In genomic region chr16:11909035-11909591, GRCm38 (mm10) we compare ENCODE assay signal across 8 mouse cellular contexts. TPM values are rescaled to one million over a fixed set of nuclear protein-coding genes. Genes with fewer than 3 reads are reported as not detected.
DNase-seq lines count a peak whose midpoint lies in the region; ATAC-seq and TF ChIP-seq lines count a peak whose summit lies in the region.

TSS of gene Cpped1 (minus strand) at chr16:11909445.

- H3K4me3 ChIP-seq in heart, embryonic 14.5 days (ENCODE audit: control insufficient read depth in 1 of 2, insufficient read depth in 1 of 2, low read depth in 1 of 2, low read length in 2 of 2), result peak within 1 kb of the TSS; percentile 61 to 66
- peak within 1 kb of the TSS; percentile 72 to 92 for H3K4me3 ChIP-seq in liver, embryonic 14.5 days (ENCODE audit: insufficient read depth in 1 of 2, low read depth in 2 of 2, low read length in 2 of 2)
- H3K4me3 ChIP-seq in neural tube, embryonic 11.5 days (ENCODE audit: low read depth, low read length), result peak within 1 kb of the TSS; percentile 56
- peak within 1 kb of the TSS; percentile 63 for H3K4me3 ChIP-seq in stomach, postnatal 0 days (ENCODE audit: low read depth, low read length)

- DNase-seq in c-Kit-negative CD71-positive TER-119-positive erythroid progenitor cells, embryonic 14.5 days (ENCODE audit: low read depth, low spot score), result peak; percentile 70
- peak; percentile 66 for DNase-seq in fibroblast of lung, adult 2 months (ENCODE audit: low read depth)
- peak; percentile 90 to 97 for DNase-seq in kidney, postnatal 25 days
- peak; percentile 70 to 78 (median 73) for DNase-seq in liver, embryonic 14.5 days (ENCODE audit: low read depth in 3 of 3, low spot score in 3 of 3)
- peak; percentile 89 for DNase-seq in neural tube, embryonic 11.5 days (ENCODE audit: low spot score)
- peak; percentile 93 for DNase-seq in stomach, postnatal 0 days (ENCODE audit: low spot score)

- 0% methylated on average over 32 of the region's 32 CpGs for WGBS in heart, embryonic 14.5 days
- under 1% methylated on average over 32 of the region's 32 CpGs for WGBS in liver, embryonic 14.5 days (ENCODE audit: insufficient replicate concordance)
- under 1% methylated on average over 31 of the region's 32 CpGs for WGBS in neural tube, embryonic 11.5 days
- WGBS in stomach, postnatal 0 days, result under 1% methylated on average over 32 of the region's 32 CpGs

- 0 out of 2 replicates have a peak, but pooled peaks cover 5% of the 10 kb centered on the region for H3K36me3 ChIP-seq in heart, embryonic 14.5 days (ENCODE audit: control insufficient read depth, insufficient read depth, low read length)
- H3K36me3 ChIP-seq in liver, embryonic 14.5 days (replicated peaks; ENCODE audit: control insufficient read depth, insufficient read depth, low read depth), result no peaks in the 10 kb centered on the region
- no peaks in the 10 kb centered on the region for H3K36me3 ChIP-seq in neural tube, embryonic 11.5 days (ENCODE audit: control insufficient read depth, insufficient read depth, low read length)
- no peaks in the 10 kb centered on the region; the same call in 1 of the 2 replicates for H3K36me3 ChIP-seq in stomach, postnatal 0 days (ENCODE audit: control insufficient read depth, insufficient read depth, low read length)

- TF ChIP-seq EP300 in liver, embryonic 14.5 days (IDR thresholded peaks at IDR 0.05; ENCODE audit: low read depth), result no peak
- no peak for TF ChIP-seq EP300 in stomach, postnatal 0 days (optimal IDR thresholded peaks at IDR 0.05)

- peaks cover 7 to 8% of the 10 kb centered on the region in 2 experiments for H3K4me1 ChIP-seq in heart, embryonic 14.5 days (ENCODE audit: control insufficient read depth in 2 of 2, insufficient read depth in 2 of 2, low read length in 2 of 2)
- peaks cover 0 to 12% of the 10 kb centered on the region in 2 experiments; a peak in 3 of 4 replicates for H3K4me1 ChIP-seq in liver, embryonic 14.5 days (replicated peaks; ENCODE audit: control insufficient read depth in 2 of 2, insufficient read depth in 2 of 2, low read length in 1 of 2)
- H3K4me1 ChIP-seq in neural tube, embryonic 11.5 days (ENCODE audit: control insufficient read depth, insufficient read depth, low read length), result peaks cover 4% of the 10 kb centered on the region; the same call in 1 of the 2 replicates
- H3K4me1 ChIP-seq in stomach, postnatal 0 days (replicated peaks; ENCODE audit: control insufficient read depth, insufficient read depth), result no peaks in the 10 kb centered on the region

- H3K27me3 ChIP-seq in heart, embryonic 14.5 days (ENCODE audit: control insufficient read depth, insufficient read depth, low read length), result no peaks in the 10 kb centered on the region
- no peaks in the 10 kb centered on the region for H3K27me3 ChIP-seq in liver, embryonic 14.5 days (ENCODE audit: control insufficient read depth, insufficient read depth, low read length)
- no peaks in the 10 kb centered on the region for H3K27me3 ChIP-seq in neural tube, embryonic 11.5 days (ENCODE audit: control insufficient read depth, insufficient read depth, low read length)
- H3K27me3 ChIP-seq in stomach, postnatal 0 days (ENCODE audit: control insufficient read depth, insufficient read depth, low read length), result no peaks in the 10 kb centered on the region

- H3K27ac ChIP-seq in heart, embryonic 14.5 days (replicated peaks in 1 of 2; ENCODE audit: control insufficient read depth in 1 of 2, insufficient read depth in 1 of 2, low read depth in 2 of 2, low read length in 2 of 2), result peak within 1 kb of the TSS; percentile 91 to 92
- peak within 1 kb of the TSS; percentile 55 for H3K27ac ChIP-seq in liver, embryonic 14.5 days
- 0 out of 2 replicates have a peak within 1 kb of the TSS, but pooled peaks have one; percentile 35 for H3K27ac ChIP-seq in neural tube, embryonic 11.5 days (ENCODE audit: low read depth, low read length)
- H3K27ac ChIP-seq in stomach, postnatal 0 days (replicated peaks), result peak within 1 kb of the TSS; percentile 93

- ATAC-seq in CD4-positive, CD25-positive, alpha-beta regulatory T cell, adult 4 months, result peak; percentile 95
- ATAC-seq in heart, embryonic 14.5 days (ENCODE audit: insufficient number of reproducible peaks, insufficient read depth, low FRiP score, low read depth), result peak; percentile 92
- ATAC-seq in liver, embryonic 14.5 days (ENCODE audit: insufficient read depth), result peak; percentile 98
- peak; percentile 94 for ATAC-seq in neural tube, embryonic 11.5 days (ENCODE audit: insufficient read depth, low FRiP score, low TSS enrichment)
- ATAC-seq in stomach, postnatal 0 days (ENCODE audit: low FRiP score, low TSS enrichment), result peak; percentile 98

- no peak for TF ChIP-seq CTCF in liver, embryonic 14.5 days (IDR thresholded peaks at IDR 0.05; ENCODE audit: low read depth)
- no peak; the same call in 1 of the 2 replicates for TF ChIP-seq CTCF in stomach, postnatal 0 days (IDR thresholded peaks at IDR 0.05; ENCODE audit: low read depth)

- peak within 1 kb of the TSS; percentile 73 for H3K4me2 ChIP-seq in heart, embryonic 14.5 days (ENCODE audit: low read length)
- peak within 1 kb of the TSS; percentile 80 for H3K4me2 ChIP-seq in liver, embryonic 14.5 days (ENCODE audit: low read depth)
- H3K4me2 ChIP-seq in neural tube, embryonic 11.5 days (ENCODE audit: low read depth), result peak within 1 kb of the TSS; percentile 72
- H3K4me2 ChIP-seq in stomach, postnatal 0 days (replicated peaks; ENCODE audit: low read depth), result peak within 1 kb of the TSS; percentile 69

- H3K9ac ChIP-seq in heart, embryonic 14.5 days (ENCODE audit: low read length), result peak within 1 kb of the TSS; percentile 85
- peak within 1 kb of the TSS; percentile 89 for H3K9ac ChIP-seq in liver, embryonic 14.5 days (replicated peaks)
- H3K9ac ChIP-seq in neural tube, embryonic 11.5 days (ENCODE audit: low read length), result peak within 1 kb of the TSS; percentile 83
- H3K9ac ChIP-seq in stomach, postnatal 0 days (ENCODE audit: low read length), result peak within 1 kb of the TSS; percentile 82

- H3K9me3 ChIP-seq in heart, embryonic 14.5 days (ENCODE audit: control insufficient read depth, low read length), result no peaks in the 10 kb centered on the region
- no peaks in the 10 kb centered on the region for H3K9me3 ChIP-seq in liver, embryonic 14.5 days (ENCODE audit: control insufficient read depth, low read length)
- H3K9me3 ChIP-seq in neural tube, embryonic 11.5 days (ENCODE audit: control insufficient read depth, low read length), result no peaks in the 10 kb centered on the region
- H3K9me3 ChIP-seq in stomach, postnatal 0 days (ENCODE audit: control insufficient read depth, low read length), result no peaks in the 10 kb centered on the region

RNA-seq across cellular contexts. Expression of gene Cpped1, which starts in this region (rescaled TPM):
- polyA plus RNA-seq in CD4-positive, CD25-positive, alpha-beta regulatory T cell, adult 4 months (2017; shearing (Covaris generic)), result 10 to 100 TPM in 1 of 2 experiments, 1 to 10 TPM in 1; 8.7 to 11.7 TPM
- 43.6 and 44.7 TPM in 2 replicates for polyA plus RNA-seq in heart, embryonic 14.5 days (2014; fragmentation: Nextera tagmentation; extraction: Ambion mirVana)
- 5.0 and 6.1 TPM in 2 replicates for polyA plus RNA-seq in liver, embryonic 14.5 days (2012; rRNA removed)
- 13.0 TPM in 2 replicates for polyA plus RNA-seq in liver, embryonic 14.5 days (2014; fragmentation: Nextera tagmentation; extraction: Ambion mirVana)
- 18.5 and 21.1 TPM in 2 replicates for polyA plus RNA-seq in neural tube, embryonic 11.5 days (2014; fragmentation: Nextera tagmentation; extraction: Ambion mirVana)
- 16.0 and 21.1 TPM in 2 replicates for polyA plus RNA-seq in stomach, postnatal 0 days (2015; fragmentation: Nextera tagmentation; extraction: Ambion mirVana)

Comparison
In these comparisons a context has a peak if more than half of its experiments do, and no peak if none do; other contexts are left out.
1. Peak in every context shown above with its lines: DNase-seq, ATAC-seq, H3K4me3 ChIP-seq and H3K27ac ChIP-seq.
2. H3K27ac ChIP-seq: peak in every context shown above with its lines; median percentile 93 in stomach, postnatal 0 days; 92 in heart, embryonic 14.5 days; 55 in liver, embryonic 14.5 days; 35 in neural tube, embryonic 11.5 days.